Mouse (Mus musculus) heart, embryonic 13.5 days (tissue): ENCODE results near the gene Gm9639. TPM values are rescaled to one million over a fixed set of nuclear protein-coding genes. Genes with fewer than 3 reads are reported as not detected.
A peak's percentile ranks its signal among the peaks of the same experiment; 100 is the strongest.
"Not testable (repeated sequence)": the region's sequence is repeated elsewhere in the genome, so short reads cannot be mapped to it uniquely, and the experiment has no call there.

ENCODE experiments used
- ATAC-seq: fragments of 200-750 bp; cut with Nextera tagmentation; 2 replicates; pipeline ENCODE4 v1.8.0; 2017; ENCODE audit warnings: moderate TSS enrichment; ENCODE audit not compliant: insufficient number of reproducible peaks, low FRiP score, low TSS enrichment; ENCODE audit errors: extremely low read depth
- H3K27ac ChIP-seq: fragments of 300-500 bp; sonication (generic); replicated peaks from 2 replicates; pipeline ENCODE4 v1.5.1; 2015; ENCODE audit warnings: moderate library complexity, mild to moderate bottlenecking, inconsistent platforms
- H3K27me3 ChIP-seq: fragments of 300-500 bp; sonication (generic); replicated peaks from 2 replicates; pipeline ENCODE4 v1.6.1; 2015; ENCODE audit warnings: mild to moderate bottlenecking, inconsistent platforms
- H3K36me3 ChIP-seq: fragments of 300-500 bp; sonication (generic); 2 replicates; pipeline ENCODE4 v1.6.1; 2015; ENCODE audit warnings: mild to moderate bottlenecking, inconsistent platforms
- H3K4me1 ChIP-seq: fragments of 300-500 bp; sonication (generic); 2 replicates; pipeline ENCODE4 v1.6.1; 2015; ENCODE audit warnings: inconsistent platforms
- H3K4me2 ChIP-seq: fragments of 300-500 bp; sonication (generic); 2 replicates; pipeline ENCODE4 v1.6.1; 2015; ENCODE audit warnings: inconsistent platforms, mild to moderate bottlenecking, moderate library complexity
- H3K4me3 ChIP-seq: fragments of 300-500 bp; sonication (generic); 2 replicates; pipeline ENCODE4 v1.5.1; 2015; ENCODE audit warnings: moderate library complexity, mild to moderate bottlenecking, inconsistent platforms
- H3K9ac ChIP-seq: fragments of 300-500 bp; sonication (generic); 2 replicates; pipeline ENCODE4 v1.6.1; 2015; ENCODE audit warnings: inconsistent platforms, mild to moderate bottlenecking, moderate library complexity
- H3K9me3 ChIP-seq: fragments of 300-500 bp; sonication (generic); 2 replicates; pipeline ENCODE4 v1.6.1; 2016; ENCODE audit warnings: inconsistent platforms
- WGBS: fragments of 180-500 bp; shearing (Covaris S2); methylation state at CpG from one replicate; pipeline ENCODE4 v1.1.7; 2015; ENCODE audit warnings: mixed read lengths; 5-methylcytosine and 5-hydroxymethylcytosine counted together
- polyA plus RNA-seq: library from polyadenylated mRNA; unstranded; fragments of >200 nt; fragmentation: Nextera tagmentation; extraction: Ambion mirVana; gene quantifications from 2 replicates; pipeline ENCODE4 v1.2.1, GENCODE M21; 2015

Gm9639 gene
- polyA plus RNA-seq, 1 experiment from 2014 or later = not detected

DNA sequence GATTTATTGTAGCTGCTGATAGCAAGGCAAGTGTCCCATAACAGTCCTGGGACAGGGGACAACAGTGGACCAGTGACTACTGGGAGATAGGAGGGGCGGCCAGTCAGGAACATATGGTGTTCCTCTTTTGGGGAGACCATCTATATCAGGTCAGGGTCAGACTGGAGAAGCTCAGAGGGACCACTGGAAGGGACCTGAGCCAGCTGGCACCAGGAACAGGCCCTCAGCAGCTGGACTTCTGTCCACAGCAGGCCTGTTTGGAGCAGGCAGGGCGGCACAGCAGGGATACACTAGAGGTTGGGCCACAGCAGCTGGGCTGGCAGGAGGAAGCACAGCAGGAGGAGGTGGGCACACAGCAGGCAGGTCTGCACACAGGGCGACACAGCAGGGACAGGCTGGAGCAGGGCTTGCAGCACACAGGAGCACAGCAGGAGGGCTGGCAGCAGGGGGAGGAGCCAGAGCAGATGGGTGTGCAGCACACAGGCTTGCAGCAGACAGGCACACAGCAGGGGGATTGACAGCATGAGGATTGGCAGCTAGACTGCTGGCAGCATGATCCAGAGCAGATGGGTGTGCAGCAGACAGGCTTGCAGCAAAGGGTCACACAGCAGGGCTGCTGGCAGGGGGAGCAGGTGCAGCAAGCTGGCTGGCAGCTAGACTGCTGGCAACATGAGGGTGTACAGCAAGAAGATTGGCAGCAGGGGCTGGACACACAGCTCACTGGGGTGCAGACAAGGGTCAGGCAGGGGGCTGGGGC lies 3.5 kb upstream of the Gm9639 start:
- H3K4me1 ChIP-seq = peaks cover 19% of the 10 kb centered on the region
- not testable (repeated sequence) for H3K36me3 ChIP-seq, H3K27me3 ChIP-seq, H3K9ac ChIP-seq, ATAC-seq, H3K4me2 ChIP-seq, H3K4me3 ChIP-seq, H3K9me3 ChIP-seq
- peak overlapping the region; percentile 30; the same call in 1 of the 2 replicates for H3K27ac ChIP-seq
- whole genome bisulfite sequencing = 27% methylated on average over 3 of the region's 3 CpGs

DNA sequence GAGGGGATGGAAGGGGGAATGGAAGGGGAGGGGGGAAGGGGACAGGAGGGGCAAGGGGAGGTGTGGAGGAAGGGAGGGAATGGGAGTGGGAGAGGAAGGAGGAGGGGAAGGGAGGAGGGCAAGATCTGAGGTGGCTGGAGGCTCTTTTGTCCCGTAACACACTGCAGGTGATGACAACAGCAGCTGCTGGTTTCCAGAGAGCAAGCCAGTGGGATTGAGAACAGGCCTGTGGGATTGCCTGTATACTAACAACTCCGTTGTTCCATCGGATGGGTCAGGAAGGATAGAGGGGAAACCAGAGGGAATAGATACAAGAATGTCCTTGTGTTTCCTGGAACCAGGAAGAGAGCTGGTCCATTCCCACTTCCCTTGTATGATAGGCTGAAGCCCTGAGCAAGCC lies 2.8 kb upstream of the Gm9639 start:
- no peak overlapping the region for H3K4me3 ChIP-seq
- peak overlapping the region; percentile 30; the same call in 1 of the 2 replicates for H3K27ac ChIP-seq
- H3K4me1 ChIP-seq = peaks cover 19% of the 10 kb centered on the region
- no peak for ATAC-seq
- no peak overlapping the region for H3K9ac ChIP-seq
- H3K27me3 ChIP-seq = no peaks in the 10 kb centered on the region
- WGBS = 5% methylated on average over 3 of the region's 3 CpGs
- H3K36me3 ChIP-seq = no peaks in the 10 kb centered on the region
- H3K9me3 ChIP-seq = no peaks in the 10 kb centered on the region
- no peak overlapping the region for H3K4me2 ChIP-seq

DNA sequence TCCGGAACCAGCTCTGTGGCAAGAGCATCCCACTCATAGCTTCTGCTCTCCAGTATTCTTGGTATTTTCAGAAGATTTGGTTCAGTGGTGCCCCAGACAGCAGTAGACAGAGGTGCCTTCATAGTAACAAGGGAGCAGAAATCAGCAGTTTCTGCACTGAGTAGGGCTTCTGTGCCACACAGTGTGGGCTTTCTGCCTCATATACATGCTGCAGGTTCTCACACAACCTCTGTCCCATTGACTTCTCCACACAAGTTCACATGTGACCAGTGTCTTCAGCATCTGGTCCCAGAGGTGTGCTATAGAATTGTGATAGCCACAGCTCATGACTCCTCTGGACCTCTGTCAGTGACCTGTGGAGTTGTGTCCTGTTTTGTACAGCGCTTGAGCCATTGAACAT lies 6.3 kb downstream of the Gm9639 start:
- no peak overlapping the region for H3K4me2 ChIP-seq
- H3K36me3 ChIP-seq = no peaks in the 10 kb centered on the region
- H3K27me3 ChIP-seq = no peaks in the 10 kb centered on the region
- H3K9ac ChIP-seq = no peak overlapping the region
- ATAC-seq = no peak
- 63% methylated on average over 2 of the region's 2 CpGs for WGBS
- H3K9me3 ChIP-seq = no peaks in the 10 kb centered on the region
- no peaks in the 10 kb centered on the region for H3K4me1 ChIP-seq
- H3K27ac ChIP-seq = no peak overlapping the region
- H3K4me3 ChIP-seq = no peak overlapping the region

DNA sequence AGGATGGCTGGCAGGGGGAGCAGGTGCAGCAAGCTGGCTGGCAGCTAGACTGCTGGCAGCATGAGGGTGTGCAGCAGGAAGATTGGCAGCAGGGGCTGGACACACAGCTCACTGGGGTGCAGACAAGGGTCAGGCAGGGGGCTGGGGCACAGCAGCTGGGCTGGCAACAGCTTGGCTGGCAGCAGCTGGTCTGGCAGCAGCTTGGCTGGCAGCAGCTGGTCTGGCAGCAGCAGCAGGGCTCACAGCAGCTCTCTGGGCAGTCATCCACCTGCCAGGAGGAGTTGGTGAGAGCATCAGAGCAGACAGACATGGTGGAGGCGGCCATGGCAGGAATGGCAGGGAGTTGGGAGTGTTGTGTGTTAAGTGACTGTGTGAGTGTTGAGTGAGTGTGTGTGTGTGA lies 7.0 kb downstream of the Gm9639 start, which contains the start of gene Gm7137:
Gm7137 (minus strand) TSS at position 325 of the 400 bp plus-strand sequence.
- WGBS = 91% methylated on average over 1 of the region's 1 CpGs
- H3K9ac ChIP-seq, H3K27me3 ChIP-seq: not testable (repeated sequence)

DNA sequence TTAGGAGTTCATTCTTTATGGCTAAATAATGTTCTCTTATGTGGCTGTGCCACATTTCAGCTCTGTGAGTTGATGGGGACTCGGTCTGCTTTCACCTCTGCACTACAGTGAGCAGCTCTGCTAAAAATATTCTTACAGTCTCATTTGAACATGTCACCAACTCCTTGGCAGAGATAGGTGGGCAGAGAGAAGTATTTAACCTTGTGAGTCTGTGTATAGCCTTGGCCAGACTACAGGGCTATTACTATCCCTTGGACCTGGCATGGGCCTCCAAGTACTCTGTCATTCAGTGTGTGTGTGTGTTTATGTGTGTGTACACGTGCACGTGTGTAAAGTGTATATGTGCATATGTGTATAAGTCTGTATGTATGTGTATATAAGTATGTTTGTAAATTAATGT lies 11.5 kb downstream of the Gm9639 start:
- H3K4me2 ChIP-seq, H3K9ac ChIP-seq: not testable (repeated sequence)
- 35% methylated on average over 1 of the region's 3 CpGs for WGBS

More for the DNA sequence above, 7.0 kb downstream of the Gm9639 start, which contains the start of gene Gm7137:
- not testable (repeated sequence) for H3K27ac ChIP-seq, H3K36me3 ChIP-seq, H3K4me1 ChIP-seq, ATAC-seq, H3K9me3 ChIP-seq, H3K4me2 ChIP-seq, H3K4me3 ChIP-seq

DNA sequence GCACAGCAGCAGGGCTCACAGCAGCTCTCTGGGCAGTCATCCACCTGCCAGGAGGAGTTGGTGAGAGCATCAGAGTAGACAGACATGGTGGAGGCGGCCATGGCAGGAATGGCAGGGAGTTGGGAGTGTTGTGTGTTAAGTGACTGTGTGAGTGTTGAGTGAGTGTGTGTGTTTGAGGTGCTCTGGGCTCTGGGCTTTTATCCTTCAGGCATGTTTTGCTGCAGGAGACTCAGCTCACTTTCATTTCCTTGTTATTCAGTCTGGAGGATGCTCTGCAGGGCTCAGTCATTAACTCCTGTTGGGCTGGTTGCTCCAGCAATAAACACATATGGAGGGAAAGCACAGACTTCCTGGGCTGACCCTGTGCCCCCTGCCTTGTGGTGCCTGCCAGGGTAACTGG lies 12.4 kb downstream of the Gm9639 start, which contains the start of gene Gm3250:
Gm3250 (minus strand) TSS at position 101 of the 400 bp plus-strand sequence.
- H3K4me3 ChIP-seq, H3K27me3 ChIP-seq, H3K27ac ChIP-seq, H3K4me2 ChIP-seq, ATAC-seq, H3K9ac ChIP-seq, H3K36me3 ChIP-seq, H3K9me3 ChIP-seq, H3K4me1 ChIP-seq: not testable (repeated sequence)
- 40% methylated on average over 1 of the region's 1 CpGs for WGBS

More for the DNA sequence above, 11.5 kb downstream of the Gm9639 start:
- H3K36me3 ChIP-seq, ATAC-seq, H3K4me3 ChIP-seq, H3K27me3 ChIP-seq, H3K4me1 ChIP-seq, H3K9me3 ChIP-seq, H3K27ac ChIP-seq: not testable (repeated sequence)

DNA sequence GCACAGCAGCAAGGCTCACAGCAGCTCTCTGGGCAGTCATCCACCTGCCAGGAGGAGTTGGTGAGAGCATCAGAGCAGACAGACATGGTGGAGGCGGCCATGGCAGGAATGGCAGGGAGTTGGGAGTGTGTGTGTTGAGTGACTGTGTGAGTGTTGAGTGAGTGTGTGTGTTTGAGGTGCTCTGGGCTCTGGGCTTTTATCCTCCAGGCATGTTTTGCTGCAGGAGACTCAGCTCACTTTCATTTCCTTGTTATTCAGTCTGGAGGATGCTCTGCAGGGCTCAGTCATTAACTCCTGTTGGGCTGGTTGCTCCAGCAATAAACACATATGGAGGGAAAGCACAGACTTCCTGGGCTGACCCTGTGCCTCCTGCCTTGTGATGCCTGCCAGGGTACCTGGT lies 18.0 kb downstream of the Gm9639 start, which contains the start of gene Gm7138:
Gm7138 (minus strand) TSS at position 101 of the 400 bp plus-strand sequence.
- not testable (repeated sequence) for H3K4me2 ChIP-seq, H3K27me3 ChIP-seq, ATAC-seq, H3K36me3 ChIP-seq, H3K27ac ChIP-seq, H3K4me3 ChIP-seq, H3K9me3 ChIP-seq, H3K4me1 ChIP-seq, H3K9ac ChIP-seq
- 67% methylated on average over 1 of the region's 1 CpGs for WGBS

DNA sequence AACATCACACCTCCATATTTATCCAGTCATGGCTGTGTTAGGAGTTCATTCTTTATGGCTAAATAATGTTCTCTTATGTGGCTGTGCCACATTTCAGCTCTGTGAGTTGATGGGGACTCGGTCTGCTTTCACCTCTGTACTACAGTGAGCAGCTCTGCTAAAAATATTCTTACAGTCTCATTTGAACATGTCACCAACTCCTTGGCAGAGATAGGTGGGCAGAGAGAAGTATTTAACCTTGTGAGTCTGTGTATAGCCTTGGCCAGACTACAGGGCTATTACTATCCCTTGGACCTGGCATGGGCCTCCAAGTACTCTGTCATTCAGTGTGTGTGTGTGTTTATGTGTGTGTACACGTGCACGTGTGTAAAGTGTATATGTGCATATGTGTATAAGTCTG lies 22.7 kb downstream of the Gm9639 start:
- H3K9me3 ChIP-seq, H3K36me3 ChIP-seq, ATAC-seq, H3K4me1 ChIP-seq, H3K27ac ChIP-seq, H3K4me3 ChIP-seq, H3K27me3 ChIP-seq, H3K4me2 ChIP-seq, H3K9ac ChIP-seq: not testable (repeated sequence)
- WGBS = 31% methylated on average over 1 of the region's 3 CpGs

DNA sequence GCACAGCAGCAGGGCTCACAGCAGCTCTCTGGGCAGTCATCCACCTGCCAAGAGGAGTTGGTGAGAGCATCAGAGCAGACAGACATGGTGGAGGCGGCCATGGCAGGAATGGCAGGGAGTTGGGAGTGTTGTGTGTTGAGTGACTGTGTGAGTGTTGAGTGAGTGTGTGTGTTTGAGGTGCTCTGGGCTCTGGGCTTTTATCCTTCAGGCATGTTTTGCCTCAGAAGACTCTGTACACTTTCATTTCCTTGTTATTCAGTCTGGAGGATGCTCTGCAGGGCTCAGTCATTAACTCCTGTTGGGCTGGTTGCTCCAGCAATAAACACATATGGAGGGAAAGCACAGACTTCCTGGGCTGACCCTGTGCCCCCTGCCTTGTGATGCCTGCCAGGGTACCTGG lies 23.7 kb downstream of the Gm9639 start, which contains the start of gene Gm3238:
Gm3238 (minus strand) TSS at position 101 of the 400 bp plus-strand sequence.
- not testable (repeated sequence) for ATAC-seq, H3K4me2 ChIP-seq, H3K9ac ChIP-seq, H3K27ac ChIP-seq, H3K4me1 ChIP-seq, H3K4me3 ChIP-seq, H3K27me3 ChIP-seq, H3K36me3 ChIP-seq, H3K9me3 ChIP-seq
- WGBS = 45% methylated on average over 1 of the region's 1 CpGs

DNA sequence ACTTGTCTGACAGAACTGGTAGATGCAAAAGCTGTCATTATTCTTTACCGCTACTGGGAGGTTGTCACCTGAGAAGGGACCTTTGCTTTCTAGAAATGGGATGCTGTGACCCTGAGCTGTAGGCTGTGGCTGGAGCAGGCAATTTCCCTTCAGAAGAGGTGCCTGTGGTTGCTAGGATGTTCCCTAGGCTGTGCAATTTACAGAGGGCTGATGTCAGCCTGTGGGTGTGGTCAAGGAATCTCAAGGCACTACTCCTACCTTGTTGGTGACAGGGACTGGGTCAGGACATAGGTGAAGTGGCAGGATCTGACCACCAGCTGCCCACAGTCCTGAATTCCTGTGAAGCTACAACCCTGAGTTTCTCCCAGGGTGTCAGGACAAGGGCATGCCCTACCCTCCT lies 25.1 kb downstream of the Gm9639 start:
- Histone ChIP-seq H3K4me1 (0 out of 2 replicates have a peak, but pooled peaks cover 3% of the 10 kb centered on the region), H3K9ac (no peak overlapping the region), H3K27me3 (no peaks in the 10 kb centered on the region), H3K4me3 (no peak overlapping the region), H3K9me3 (0 out of 2 replicates have a peak, but pooled peaks cover 3% of the 10 kb centered on the region), H3K27ac (no peak overlapping the region), H3K36me3 (no peaks in the 10 kb centered on the region), H3K4me2 (no peak overlapping the region)
- no peak for ATAC-seq
- 84% methylated on average over 1 of the region's 1 CpGs for WGBS

DNA sequence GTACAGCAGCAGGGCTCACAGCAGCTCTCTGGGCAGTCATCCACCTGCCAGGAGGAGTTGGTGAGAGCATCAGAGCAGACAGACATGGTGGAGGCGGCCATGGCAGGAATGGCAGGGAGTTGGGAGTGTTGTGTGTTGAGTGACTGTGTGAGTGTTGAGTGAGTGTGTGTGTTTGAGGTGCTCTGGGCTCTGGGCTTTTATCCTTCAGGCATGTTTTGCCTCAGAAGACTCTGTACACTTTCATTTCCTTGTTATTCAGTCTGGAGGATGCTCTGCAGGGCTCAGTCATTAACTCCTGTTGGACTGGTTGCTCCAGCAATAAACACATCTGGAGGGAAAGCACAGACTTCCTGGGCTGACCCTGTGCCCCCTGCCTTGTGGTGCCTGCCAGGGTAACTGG lies 35.3 kb downstream of the Gm9639 start, which contains the start of gene Gm3233:
Gm3233 (minus strand) TSS at position 101 of the 400 bp plus-strand sequence.
- H3K27me3 ChIP-seq, H3K4me3 ChIP-seq, H3K36me3 ChIP-seq, H3K9ac ChIP-seq, H3K27ac ChIP-seq, H3K9me3 ChIP-seq, H3K4me2 ChIP-seq, H3K4me1 ChIP-seq, ATAC-seq: not testable (repeated sequence)
- no CpG with 5 or more reads among the region's 1 CpGs for WGBS

DNA sequence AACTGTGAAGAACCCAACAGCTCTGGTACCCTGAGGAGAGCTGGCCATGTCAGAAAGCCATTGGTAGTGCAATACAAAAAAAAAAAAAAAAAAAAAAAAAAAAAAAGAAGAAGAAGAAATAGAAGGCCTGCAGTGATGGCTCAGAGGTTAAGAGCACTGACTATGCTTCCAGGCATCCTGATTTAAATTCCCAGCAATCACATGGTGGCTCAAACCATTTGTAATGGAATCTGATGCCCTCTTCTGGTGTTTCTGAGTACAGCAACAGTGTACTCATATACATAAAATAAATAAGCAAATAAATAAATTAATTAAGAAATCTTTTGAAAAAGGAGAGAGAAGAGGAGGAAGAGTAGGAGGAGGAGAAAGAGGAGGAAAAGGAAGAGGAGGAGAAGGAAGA lies 41.4 kb downstream of the Gm9639 start:
- no peak overlapping the region for H3K4me2 ChIP-seq
- no peaks in the 10 kb centered on the region for H3K9me3 ChIP-seq
- H3K9ac ChIP-seq = no peak overlapping the region
- H3K4me3 ChIP-seq = no peak overlapping the region
- no peaks in the 10 kb centered on the region for H3K27me3 ChIP-seq
- H3K4me1 ChIP-seq = no peaks in the 10 kb centered on the region
- H3K36me3 ChIP-seq = no peaks in the 10 kb centered on the region
- ATAC-seq = no peak
- H3K27ac ChIP-seq = no peak overlapping the region
